Mouse (Mus musculus) C2C12 (cell line): ENCODE data around the gene Serpina9.
A peak's percentile ranks its signal among the peaks of the same experiment; 100 is the strongest.

ENCODE experiments used
- CTCF ChIP-seq: IDR thresholded peaks from one replicate; pipeline ENCODE4 v1.5.1; 2011; ENCODE audit not compliant: control insufficient read depth, insufficient read depth, insufficient read length
- FOSL1 ChIP-seq: IDR thresholded peaks from one replicate; pipeline ENCODE4 v1.8.0; 2011; ENCODE audit warnings: mild to moderate bottlenecking, low read length; ENCODE audit not compliant: poor library complexity, insufficient read depth, severe bottlenecking
- MYOD1 ChIP-seq: IDR thresholded peaks from one replicate; pipeline ENCODE4 v1.6.1; 2011; ENCODE audit warnings: low read depth; ENCODE audit not compliant: control insufficient read depth, insufficient read length
- MYOG ChIP-seq: IDR thresholded peaks from one replicate; pipeline ENCODE4 v1.6.1; 2011; ENCODE audit not compliant: control insufficient read depth, insufficient read length; ENCODE audit errors: extremely low read depth
- USF1 ChIP-seq: IDR thresholded peaks from one replicate; pipeline ENCODE4 v1.6.1; 2011; ENCODE audit warnings: low read depth, mild to moderate bottlenecking, control low read depth, moderate library complexity

DNA sequence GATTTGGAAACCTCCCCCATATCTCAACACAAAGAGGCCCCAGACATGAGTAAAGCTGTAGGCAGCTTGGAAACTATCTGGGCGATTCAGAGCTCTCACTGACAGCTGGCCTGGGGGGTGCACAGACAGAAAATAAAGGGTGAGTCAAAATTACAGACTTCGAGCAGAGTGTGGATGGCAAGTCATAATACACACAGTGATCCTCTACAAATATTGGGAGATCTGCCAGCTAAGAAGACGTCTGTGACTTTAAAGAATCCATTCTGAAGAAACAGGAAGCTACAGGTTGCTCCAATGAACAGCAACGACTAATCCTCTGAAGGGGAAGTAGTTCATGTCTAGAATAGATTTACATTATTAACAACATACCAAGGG is 10.3 kb downstream of the Serpina9 start:
- TF ChIP-seq FOSL1 (no peak), CTCF (no peak), MYOD1 (peak; percentile 26), USF1 (no peak), MYOG (no peak)
